Mouse (Mus musculus) lung, embryonic 14.5 days (tissue): Measurements from ENCODE around the gene Xylt1. TPM values are rescaled to one million over a fixed set of nuclear protein-coding genes. Genes with fewer than 3 reads are reported as not detected.

Experiments used
- ATAC-seq: fragments of 200-750 bp; cut with Nextera tagmentation; 2 replicates; pipeline ENCODE4 v1.8.0; 2017; ENCODE audit warnings: mild to moderate bottlenecking, moderate TSS enrichment, moderate library complexity; ENCODE audit not compliant: insufficient read depth
- DNase-seq: peaks from one replicate; pipeline ENCODE4 v3.0.0-alpha.2; 2015
- H3K27ac ChIP-seq: fragments of 300-500 bp; sonication (generic); 2 replicates; pipeline ENCODE4 v1.5.1; 2014; ENCODE audit warnings: low read depth, mild to moderate bottlenecking, moderate library complexity
- H3K27me3 ChIP-seq: fragments of 300-500 bp; sonication (generic); 2 replicates; pipeline ENCODE4 v1.6.1; 2014; ENCODE audit warnings: low read length, control low read depth; ENCODE audit not compliant: insufficient read depth
- H3K36me3 ChIP-seq: fragments of 300-500 bp; sonication (generic); 2 replicates; pipeline ENCODE4 v1.6.1; 2014; ENCODE audit warnings: control low read depth; ENCODE audit not compliant: insufficient read depth
- H3K4me1 ChIP-seq: fragments of 300-500 bp; sonication (generic); 2 replicates; pipeline ENCODE4 v1.6.1; 2014; ENCODE audit warnings: antibody characterized with exemption, control low read depth; ENCODE audit not compliant: insufficient read depth
- H3K4me2 ChIP-seq: fragments of 300-500 bp; sonication (generic); 2 replicates; pipeline ENCODE4 v1.6.1; 2014; ENCODE audit warnings: mild to moderate bottlenecking
- H3K4me3 ChIP-seq: fragments of 300-500 bp; sonication (generic); 2 replicates; pipeline ENCODE4 v1.5.1; 2014; ENCODE audit warnings: low read depth, low read length
- H3K9ac ChIP-seq: fragments of 300-500 bp; sonication (generic); 2 replicates; pipeline ENCODE4 v1.6.1; 2014
- H3K9me3 ChIP-seq: fragments of 300-500 bp; sonication (generic); 2 replicates; pipeline ENCODE4 v1.6.1; 2016; ENCODE audit warnings: low read depth, low read length, control low read depth
- CTCF ChIP-seq: IDR thresholded peaks from 2 replicates; pipeline ENCODE4 v1.5.1; 2016; ENCODE audit warnings: antibody characterized with exemption, low read depth
- WGBS: fragments of 180-500 bp; shearing (Covaris S2); extraction: QIAGEN DNeasy Blood & Tissue Kit; methylation state at CpG from one replicate; pipeline ENCODE4 v1.1.7; 2014; 5-methylcytosine and 5-hydroxymethylcytosine counted together
- polyA plus RNA-seq: library from polyadenylated mRNA; unstranded; fragments of >200 nt; fragmentation: Nextera tagmentation; extraction: Ambion mirVana; gene quantifications from 2 replicates; pipeline ENCODE4 v1.2.1, GENCODE M21; 2014

The Xylt1 gene
- polyA plus RNA-seq, 1 experiment from 2014 or later, result 1.0 TPM

GRCm38 (mm10) chr7:117610439-117610838, 229.7 kb downstream of the Xylt1 start:
- Histone ChIP-seq H3K27me3 (no peaks in the 10 kb centered on the region), H3K9ac (no peak overlapping the region), H3K4me2 (no peak overlapping the region), H3K36me3 (no peaks in the 10 kb centered on the region), H3K4me3 (no peak overlapping the region), H3K27ac (no peak overlapping the region), H3K9me3 (no peaks in the 10 kb centered on the region), H3K4me1 (no peaks in the 10 kb centered on the region)
- DNase-seq, result no peak
- no peak for ATAC-seq
- no peak for TF ChIP-seq CTCF
- WGBS, result 77% methylated on average over 6 of the region's 6 CpGs

GRCm38 (mm10) chr7:117612788-117613473, 232.2 kb downstream of the Xylt1 start:
- no peaks in the 10 kb centered on the region for H3K36me3 ChIP-seq
- no peaks in the 10 kb centered on the region for H3K4me1 ChIP-seq
- H3K9me3 ChIP-seq, result no peaks in the 10 kb centered on the region
- no peak for TF ChIP-seq CTCF
- H3K4me2 ChIP-seq, result no peak overlapping the region
- ATAC-seq, result no peak
- peak; percentile 7 for DNase-seq
- no peak overlapping the region for H3K9ac ChIP-seq
- WGBS, result 55% methylated on average over 11 of the region's 11 CpGs
- H3K4me3 ChIP-seq, result no peak overlapping the region
- no peak overlapping the region for H3K27ac ChIP-seq
- H3K27me3 ChIP-seq, result no peaks in the 10 kb centered on the region

GRCm38 (mm10) chr7:117613796-117614195, 233.0 kb downstream of the Xylt1 start:
- Histone ChIP-seq H3K4me2 (no peak overlapping the region), H3K4me3 (no peak overlapping the region), H3K27me3 (no peaks in the 10 kb centered on the region), H3K9me3 (no peaks in the 10 kb centered on the region), H3K4me1 (no peaks in the 10 kb centered on the region), H3K36me3 (no peaks in the 10 kb centered on the region), H3K9ac (no peak overlapping the region), H3K27ac (no peak overlapping the region)
- TF ChIP-seq CTCF, result no peak
- WGBS, result 14% methylated on average over 3 of the region's 3 CpGs
- DNase-seq (no peak), ATAC-seq (no peak)

GRCm38 (mm10) chr7:117614346-117614745, 233.6 kb downstream of the Xylt1 start:
- DNase-seq (no peak), ATAC-seq (no peak)
- Histone ChIP-seq H3K27me3 (no peaks in the 10 kb centered on the region), H3K36me3 (no peaks in the 10 kb centered on the region), H3K4me2 (no peak overlapping the region), H3K4me1 (no peaks in the 10 kb centered on the region), H3K4me3 (no peak overlapping the region), H3K9ac (no peak overlapping the region), H3K9me3 (no peaks in the 10 kb centered on the region), H3K27ac (no peak overlapping the region)
- TF ChIP-seq CTCF, result no peak
- 48% methylated on average over 2 of the region's 2 CpGs for WGBS

- WGBS, result 78% methylated on average over 5 of the region's 5 CpGs
- ATAC-seq (no peak), DNase-seq (no peak)
- H3K4me2 ChIP-seq, result no peak overlapping the region
- H3K27ac ChIP-seq, result no peak overlapping the region
- H3K27me3 ChIP-seq, result no peaks in the 10 kb centered on the region
- H3K9me3 ChIP-seq, result no peaks in the 10 kb centered on the region
- no peak for TF ChIP-seq CTCF
- no peak overlapping the region for H3K4me3 ChIP-seq
- no peaks in the 10 kb centered on the region for H3K4me1 ChIP-seq
- H3K36me3 ChIP-seq, result no peaks in the 10 kb centered on the region
- no peak overlapping the region for H3K9ac ChIP-seq
These were observed 234.1 kb downstream of the Xylt1 start for GRCm38 (mm10) chr7:117614851-117615250.

- ATAC-seq (no peak), DNase-seq (peak; percentile 66)
- WGBS, result 50% methylated on average over 5 of the region's 5 CpGs
- Histone ChIP-seq H3K27me3 (no peaks in the 10 kb centered on the region), H3K9me3 (no peaks in the 10 kb centered on the region), H3K4me3 (no peak overlapping the region), H3K36me3 (no peaks in the 10 kb centered on the region), H3K9ac (no peak overlapping the region), H3K4me1 (no peaks in the 10 kb centered on the region), H3K4me2 (no peak overlapping the region), H3K27ac (no peak overlapping the region)
- no peak for TF ChIP-seq CTCF
These were observed 235.5 kb downstream of the Xylt1 start for GRCm38 (mm10) chr7:117616277-117616676.

GRCm38 (mm10) chr7:117618715-117619150, 238.0 kb downstream of the Xylt1 start:
- Histone ChIP-seq H3K9ac (no peak overlapping the region), H3K4me1 (no peaks in the 10 kb centered on the region), H3K4me2 (no peak overlapping the region), H3K9me3 (no peaks in the 10 kb centered on the region), H3K27me3 (no peaks in the 10 kb centered on the region), H3K27ac (no peak overlapping the region), H3K4me3 (no peak overlapping the region), H3K36me3 (no peaks in the 10 kb centered on the region)
- ATAC-seq (no peak), DNase-seq (no peak)
- TF ChIP-seq CTCF, result no peak
- 46% methylated on average over 4 of the region's 4 CpGs for WGBS

- H3K9me3 ChIP-seq, result no peaks in the 10 kb centered on the region
- no peak for TF ChIP-seq CTCF
- H3K27me3 ChIP-seq, result no peaks in the 10 kb centered on the region
- H3K9ac ChIP-seq, result no peak overlapping the region
- no peaks in the 10 kb centered on the region for H3K4me1 ChIP-seq
- no peak overlapping the region for H3K27ac ChIP-seq
- no peaks in the 10 kb centered on the region for H3K36me3 ChIP-seq
- ATAC-seq (no peak), DNase-seq (no peak)
- H3K4me2 ChIP-seq, result no peak overlapping the region
- no peak overlapping the region for H3K4me3 ChIP-seq
- WGBS, result 79% methylated on average over 4 of the region's 4 CpGs
These were observed 240.8 kb downstream of the Xylt1 start for GRCm38 (mm10) chr7:117621566-117621965.
